Mouse (Mus musculus) G1E (cell line): ENCODE data around the gene Slc38a1. TPM values are rescaled to one million over a fixed set of nuclear protein-coding genes. Genes with fewer than 3 reads are reported as not detected.

Source experiments
- ATAC-seq: 2 replicates; pipeline ENCODE4 v1.8.0; 2016; ENCODE audit warnings: mild to moderate bottlenecking; ENCODE audit not compliant: insufficient number of reproducible peaks, poor library complexity, low FRiP score, severe bottlenecking; ENCODE audit errors: extremely low read depth
- DNase-seq: peaks from one replicate; pipeline ENCODE4 v3.0.0; 2012; ENCODE audit warnings: low spot score
- H3K27me3 ChIP-seq: 2 replicates; pipeline ENCODE4 v1.6.1; 2012; ENCODE audit warnings: mild to moderate bottlenecking, low read length, inconsistent platforms; ENCODE audit not compliant: insufficient read depth
- H3K36me3 ChIP-seq: replicated peaks from 2 replicates; pipeline ENCODE3; 2012; ENCODE audit warnings: mild to moderate bottlenecking, inconsistent platforms
- H3K4me1 ChIP-seq: 2 replicates; pipeline ENCODE4 v1.6.1; 2012; ENCODE audit warnings: low read depth, low read length, inconsistent platforms, mixed read lengths; ENCODE audit not compliant: insufficient read depth
- H3K4me3 ChIP-seq: 2 replicates; pipeline ENCODE4 v1.5.1; 2012; ENCODE audit warnings: low read depth, mild to moderate bottlenecking, inconsistent platforms, low read length, moderate library complexity, mixed read lengths
- H3K9me3 ChIP-seq: replicated peaks from 2 replicates; pipeline ENCODE4 v1.6.1; 2012; ENCODE audit warnings: inconsistent platforms
- CTCF ChIP-seq: IDR thresholded peaks from 2 replicates; pipeline ENCODE4 v1.5.1; 2012; ENCODE audit warnings: low read depth, low read length, inconsistent platforms, mixed read lengths
- GATA1 ChIP-seq: IDR thresholded peaks from 2 replicates; pipeline ENCODE4 v1.6.1; 2012; ENCODE audit warnings: borderline replicate concordance, low read length, inconsistent platforms, mixed read lengths
- GATA2 ChIP-seq: IDR thresholded peaks from 2 replicates; pipeline ENCODE4 v1.6.1; 2012; ENCODE audit warnings: low read depth, low read length, inconsistent platforms, borderline replicate concordance
- POLR2AphosphoS5 ChIP-seq: IDR thresholded peaks from 2 replicates; pipeline ENCODE4 v1.6.1; 2012; ENCODE audit warnings: low read depth, low read length, inconsistent platforms; ENCODE audit not compliant: insufficient replicate concordance
- TAL1 ChIP-seq: conservative IDR thresholded peaks from 2 replicates; pipeline ENCODE4 v1.6.1; 2012; ENCODE audit warnings: low read depth, low read length, inconsistent platforms, mixed read lengths
- polyA plus RNA-seq: library from polyadenylated mRNA; stranded (reverse); fragments of >175 nt; gene quantifications from 2 replicates; pipeline ENCODE4 v1.2.3, GENCODE M21; 2012
- total RNA-seq, 2 experiments: library from RNA; stranded (forward) in 1 of 2; stranded (reverse) in 1 of 2; fragments of 200-1000 nt in 1 of 2; fragments of >200 nt in 1 of 2; fragmentation: Nextera tagmentation in 1 of 2; gene quantifications; 2 replicates each; pipeline ENCODE4 v1.2.3; 2014 to 2017

The Slc38a1 gene
- total and polyA plus RNA-seq, 3 experiments: 0.55 TPM; not detected in 2

- TF ChIP-seq GATA1 (no peak), GATA2 (no peak), CTCF (no peak), POLR2AphosphoS5 (no peak), TAL1 (no peak)
- Histone ChIP-seq H3K9me3 (no peaks in the 10 kb centered on the region), H3K4me3 (no peak overlapping the region), H3K36me3 (no peaks in the 10 kb centered on the region), H3K27me3 (peaks cover 4% of the 10 kb centered on the region; the same call in 1 of the 2 replicates), H3K4me1 (peaks cover 2% of the 10 kb centered on the region; the same call in 1 of the 2 replicates)
- no peak for ATAC-seq
- DNase-seq: no peak
Observed at GRCm38 (mm10) chr15:96678871-96679773, 36.4 kb upstream of the Slc38a1 start.

- no peaks in the 10 kb centered on the region for H3K4me1 ChIP-seq
- H3K9me3 ChIP-seq: no peaks in the 10 kb centered on the region
- DNase-seq (no peak), ATAC-seq (no peak)
- H3K36me3 ChIP-seq: no peaks in the 10 kb centered on the region
- TF ChIP-seq POLR2AphosphoS5: no peak
- TF ChIP-seq CTCF: no peak
- no peak for TF ChIP-seq GATA1
- no peak for TF ChIP-seq TAL1
- no peak for TF ChIP-seq GATA2
- peaks cover 4% of the 10 kb centered on the region; the same call in 1 of the 2 replicates for H3K27me3 ChIP-seq
- H3K4me3 ChIP-seq: no peak overlapping the region
Observed at GRCm38 (mm10) chr15:96676518-96676917, 33.8 kb upstream of the Slc38a1 start.

DNA sequence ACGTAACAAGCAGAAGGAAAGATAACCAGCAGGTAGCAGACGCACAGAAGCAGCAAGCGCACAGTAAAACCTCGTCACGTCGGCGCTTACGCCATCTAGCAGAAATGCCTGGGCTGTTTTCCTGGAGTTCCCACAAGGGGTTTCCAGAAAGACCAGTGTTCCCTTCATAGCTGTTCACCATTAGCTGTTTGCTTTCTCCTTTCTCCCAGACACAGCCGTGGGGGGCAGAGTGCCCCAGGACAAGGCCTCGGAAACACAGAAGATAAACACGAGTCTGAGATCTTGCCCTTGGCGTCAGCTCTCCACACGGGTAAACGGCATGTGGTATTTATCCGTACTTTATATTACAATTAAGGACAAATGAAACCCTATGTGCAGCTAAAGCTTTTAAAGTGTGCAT lies 33.0 kb upstream of the Slc38a1 start:
- H3K4me3 ChIP-seq: no peak overlapping the region
- ATAC-seq (no peak), DNase-seq (no peak)
- H3K9me3 ChIP-seq: no peaks in the 10 kb centered on the region
- H3K4me1 ChIP-seq: no peaks in the 10 kb centered on the region
- no peaks in the 10 kb centered on the region for H3K36me3 ChIP-seq
- TF ChIP-seq CTCF (no peak), TAL1 (no peak)
- 0 out of 2 replicates have a peak, but pooled peaks cover 4% of the 10 kb centered on the region for H3K27me3 ChIP-seq

DNA sequence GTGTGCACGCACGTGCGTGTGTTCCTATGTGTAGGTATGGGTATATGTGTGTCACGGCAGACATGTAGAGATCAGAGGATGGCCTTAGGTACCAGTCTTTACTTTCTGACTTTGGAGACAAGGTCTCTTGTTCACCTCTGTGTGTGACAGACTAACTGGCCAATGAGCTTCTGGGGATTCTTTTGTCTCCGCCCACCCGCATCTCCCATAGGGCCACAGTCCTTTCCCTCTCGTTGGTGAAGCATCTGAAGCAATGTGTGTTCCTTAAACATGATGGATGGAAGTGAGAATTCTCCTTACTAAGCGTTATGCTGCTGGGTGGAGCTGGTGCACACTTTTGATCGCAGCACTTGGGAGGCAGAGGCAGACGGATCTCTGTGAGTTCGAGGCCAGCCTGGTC lies 32.3 kb upstream of the Slc38a1 start:
- H3K9me3 ChIP-seq: no peaks in the 10 kb centered on the region
- no peaks in the 10 kb centered on the region for H3K4me1 ChIP-seq
- H3K4me3 ChIP-seq: no peak overlapping the region
- TF ChIP-seq GATA1 (no peak), POLR2AphosphoS5 (no peak)
- H3K36me3 ChIP-seq: no peaks in the 10 kb centered on the region
- DNase-seq (no peak), ATAC-seq (no peak)
- H3K27me3 ChIP-seq: 0 out of 2 replicates have a peak, but pooled peaks cover 4% of the 10 kb centered on the region

GRCm38 (mm10) chr15:96674089-96674488 lies 31.4 kb upstream of the Slc38a1 start:
- H3K27me3 ChIP-seq: 0 out of 2 replicates have a peak, but pooled peaks cover 2% of the 10 kb centered on the region
- no peak for DNase-seq
- no peak overlapping the region for H3K4me3 ChIP-seq
- H3K4me1 ChIP-seq: no peaks in the 10 kb centered on the region
- H3K9me3 ChIP-seq: no peaks in the 10 kb centered on the region
- no peak for ATAC-seq
- H3K36me3 ChIP-seq: no peaks in the 10 kb centered on the region
- no peak for TF ChIP-seq TAL1
- no peak for TF ChIP-seq GATA1
- TF ChIP-seq POLR2AphosphoS5: no peak
- TF ChIP-seq CTCF: no peak
- TF ChIP-seq GATA2: no peak

- no peaks in the 10 kb centered on the region for H3K9me3 ChIP-seq
- H3K4me3 ChIP-seq: no peak overlapping the region
- ATAC-seq (no peak), DNase-seq (no peak)
- TF ChIP-seq GATA2 (no peak), CTCF (no peak), TAL1 (no peak)
- no peaks in the 10 kb centered on the region for H3K27me3 ChIP-seq
- peaks cover 4% of the 10 kb centered on the region; the same call in 1 of the 2 replicates for H3K4me1 ChIP-seq
- H3K36me3 ChIP-seq: no peaks in the 10 kb centered on the region
Observed at GRCm38 (mm10) chr15:96669721-96670120, 27.0 kb upstream of the Slc38a1 start.
